Mouse (Mus musculus) left cerebral cortex, postnatal 4 days (tissue): ENCODE data around the gene Pkhd1. TPM values are rescaled to one million over a fixed set of nuclear protein-coding genes. Genes with fewer than 3 reads are reported as not detected.
"Not testable (repeated sequence)": the region's sequence is repeated elsewhere in the genome, so short reads cannot be mapped to it uniquely, and the experiment has no call there.

Source experiments
- DNase-seq: peaks from one replicate; pipeline ENCODE4 v3.0.0-alpha.2; 2022
- intact Hi-C: fragments of 180-260 bp; cut with DNase I; formaldehyde crosslinking; loops from one replicate; pipeline ENCODE4 v1.15.1; 2025
- total RNA-seq, 2 experiments: library from RNA; stranded (reverse); gene quantifications; 2 replicates each; pipeline ENCODE4 v1.2.3; 2021

Gene Pkhd1
- total RNA-seq, 2 experiments from 2014 or later: 0.16 TPM; not detected in 1

DNA sequence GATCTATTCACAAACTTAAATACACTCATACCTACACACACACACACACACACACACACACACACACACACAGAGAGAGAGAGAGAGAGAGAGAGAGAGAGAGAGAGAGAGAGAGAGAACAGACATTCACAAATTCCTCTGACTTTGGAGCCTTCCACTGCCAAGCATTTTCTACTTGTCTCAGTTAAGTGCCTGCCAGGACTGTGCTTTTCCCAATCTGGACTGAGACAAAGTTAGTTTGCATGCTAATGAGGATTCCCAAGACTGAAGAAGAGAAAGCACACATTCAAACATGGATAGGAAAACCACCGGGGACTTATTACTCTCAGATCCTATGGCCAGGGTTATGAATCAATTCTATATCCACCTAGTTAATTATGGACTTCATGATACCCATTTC lies 118.9 kb downstream of the Pkhd1 start:
- DNase-seq: no peak
- intact Hi-C loops: no loop called here

GRCm38 (mm10) chr1:20486087-20486486 lies 131.8 kb downstream of the Pkhd1 start:
- intact Hi-C loops: no loop called here
- no peak for DNase-seq

DNA sequence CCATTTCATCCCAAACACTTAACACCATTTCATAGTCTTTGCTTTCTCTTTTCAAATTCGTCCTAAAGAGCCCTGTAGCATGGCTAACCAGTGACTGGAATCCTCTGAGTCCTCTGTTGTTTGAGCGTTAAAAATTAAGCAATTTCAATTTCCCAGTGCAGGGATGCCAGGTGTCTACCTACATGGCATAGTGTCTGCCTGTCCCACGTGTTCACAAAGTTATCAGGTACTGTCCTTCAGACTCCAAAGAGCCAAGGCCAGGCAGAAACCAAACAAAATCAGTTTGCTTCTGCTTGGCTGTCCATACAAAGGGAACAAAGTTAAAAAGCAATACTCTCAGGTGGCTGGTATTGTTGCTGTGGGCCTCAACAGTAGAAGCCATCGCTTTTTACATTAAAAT lies 136.0 kb downstream of the Pkhd1 start:
- DNase-seq: no peak
- intact Hi-C loops: no loop called here

- no peak for DNase-seq
- intact Hi-C loops: no loop called here
These were observed 139.2 kb downstream of the Pkhd1 start for GRCm38 (mm10) chr1:20478695-20479094.

GRCm38 (mm10) chr1:20478266-20478659 lies 139.6 kb downstream of the Pkhd1 start:
- intact Hi-C loops: no loop called here
- DNase-seq: no peak

- DNase-seq: peak; percentile 37
- intact Hi-C loops: no loop called here
These were observed 140.2 kb downstream of the Pkhd1 start for GRCm38 (mm10) chr1:20477561-20478265.

GRCm38 (mm10) chr1:20470770-20471169 lies 147.1 kb downstream of the Pkhd1 start:
- DNase-seq: no peak
- intact Hi-C loops: no loop called here

- intact Hi-C loops: no loop called here
- no peak for DNase-seq
These were observed 147.5 kb downstream of the Pkhd1 start for GRCm38 (mm10) chr1:20470317-20470716.

DNA sequence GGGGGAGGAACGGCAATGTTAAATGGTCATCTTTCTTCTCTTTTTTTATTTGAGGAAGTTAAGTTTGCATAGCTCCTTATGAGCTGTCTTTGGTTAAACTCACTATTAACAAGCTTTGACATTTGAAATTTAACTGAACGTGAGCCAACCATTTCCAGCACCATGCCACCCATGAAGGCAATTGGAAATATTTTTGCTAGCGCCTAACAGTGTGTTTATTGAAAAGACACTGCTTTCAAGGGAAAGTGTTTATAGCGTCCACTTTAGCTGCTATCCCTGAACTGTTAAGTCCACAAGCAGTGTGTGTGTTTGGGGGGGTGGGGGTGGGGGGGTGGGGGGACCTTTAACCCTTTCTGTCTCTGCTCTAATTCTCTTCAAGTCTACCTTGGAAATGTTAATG lies 151.4 kb downstream of the Pkhd1 start:
- intact Hi-C loops: no loop called here
- DNase-seq: no peak

- intact Hi-C loops: loop anchor here (10.0 kb wide), 1 partner anchor 1250 kb away; the partner anchor contains the start of gene Tfap2b
- no peak for DNase-seq
These were observed 163.2 kb downstream of the Pkhd1 start for GRCm38 (mm10) chr1:20454621-20455020.

DNA sequence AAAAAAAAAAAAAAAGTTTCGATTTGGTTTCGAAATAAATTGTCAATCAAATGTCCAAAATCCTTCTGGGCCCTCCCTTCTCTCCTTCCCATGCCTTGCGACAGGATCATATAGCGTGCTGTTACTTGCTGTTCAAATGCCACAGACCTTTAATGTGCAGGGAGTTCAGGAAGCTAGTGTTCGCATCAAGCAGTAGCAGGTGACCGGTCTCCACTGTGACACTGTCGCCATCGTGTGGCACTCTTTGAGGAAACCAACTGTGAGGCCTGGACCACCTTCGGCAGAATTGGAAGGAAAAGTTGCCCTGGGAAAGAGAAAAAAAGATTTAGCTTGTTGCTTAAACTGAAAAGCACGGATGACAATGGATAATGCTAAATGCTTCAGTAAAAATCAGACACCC lies 167.8 kb downstream of the Pkhd1 start:
- intact Hi-C loops: loop anchor here (10.0 kb wide), 1 partner anchor 1245 kb away; the partner anchor contains the start of gene Tfap2b
- peak; percentile 64 for DNase-seq

DNA sequence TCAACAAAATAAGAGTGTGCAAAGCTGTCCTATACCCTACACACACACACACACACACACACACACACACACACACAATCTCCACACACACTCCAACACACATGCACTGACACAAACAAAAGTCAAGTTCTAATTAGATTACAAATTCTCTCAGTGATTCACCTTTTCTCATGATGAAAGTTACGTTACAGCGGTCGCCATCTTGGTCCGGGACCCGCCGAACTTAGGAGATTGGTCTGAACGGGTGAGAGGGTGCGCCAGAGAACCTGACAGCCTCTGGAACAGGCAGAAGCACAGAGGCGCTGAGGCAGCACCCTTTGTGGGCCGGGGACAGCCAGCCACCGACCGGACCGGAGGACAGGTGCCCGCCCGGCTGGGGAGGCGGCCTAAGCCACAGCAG lies 185.8 kb downstream of the Pkhd1 start:
- DNase-seq, intact Hi-C loops: not testable (repeated sequence)

GRCm38 (mm10) chr1:20429056-20429394 lies 188.8 kb downstream of the Pkhd1 start:
- intact Hi-C loops: no loop called here
- no peak for DNase-seq

DNA sequence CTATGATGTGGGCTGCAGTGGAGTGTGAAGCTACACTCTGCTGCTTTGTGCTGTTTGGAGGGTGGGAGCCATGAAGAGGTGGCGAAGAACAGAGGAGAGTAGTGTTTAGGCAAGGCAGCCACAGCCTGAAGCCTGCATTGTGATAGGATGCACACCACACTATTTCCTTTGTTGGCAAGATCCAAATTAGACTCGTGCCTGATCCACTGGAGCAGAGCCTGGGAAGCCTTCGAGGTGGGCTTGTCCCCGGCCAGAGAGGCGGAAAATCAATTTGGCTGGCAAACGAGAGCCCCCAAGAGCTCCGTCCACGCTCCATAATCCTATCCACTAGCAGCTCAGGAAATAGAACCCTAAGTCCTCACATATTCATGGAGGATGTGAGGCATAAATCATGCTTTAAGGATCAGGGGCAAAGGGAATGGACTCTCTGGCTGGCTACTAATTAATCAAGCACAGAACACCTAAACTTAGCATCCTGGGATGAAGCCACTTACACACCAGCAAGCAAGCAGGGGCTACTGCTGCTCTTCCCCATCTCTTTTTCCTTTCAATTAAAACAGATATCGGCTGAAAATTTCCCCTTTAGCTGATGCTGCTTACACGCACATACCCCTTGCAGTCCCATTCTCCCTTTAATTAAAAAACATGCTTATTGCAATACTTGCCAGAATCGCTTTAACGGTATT lies 189.4 kb downstream of the Pkhd1 start:
- peak; percentile 60 for DNase-seq
- intact Hi-C loops: no loop called here

- DNase-seq: peak; percentile 42
- intact Hi-C loops: no loop called here
These were observed 208.4 kb downstream of the Pkhd1 start for GRCm38 (mm10) chr1:20409411-20409967.

- intact Hi-C loops: no loop called here
- no peak for DNase-seq
These were observed 219.5 kb downstream of the Pkhd1 start for GRCm38 (mm10) chr1:20398319-20398718.

- DNase-seq: no peak
- intact Hi-C loops: no loop called here
These were observed 253.4 kb downstream of the Pkhd1 start for GRCm38 (mm10) chr1:20364437-20364836.

- intact Hi-C loops: no loop called here
- peak; percentile 1 for DNase-seq
These were observed 273.2 kb downstream of the Pkhd1 start for GRCm38 (mm10) chr1:20344651-20345050.

DNA sequence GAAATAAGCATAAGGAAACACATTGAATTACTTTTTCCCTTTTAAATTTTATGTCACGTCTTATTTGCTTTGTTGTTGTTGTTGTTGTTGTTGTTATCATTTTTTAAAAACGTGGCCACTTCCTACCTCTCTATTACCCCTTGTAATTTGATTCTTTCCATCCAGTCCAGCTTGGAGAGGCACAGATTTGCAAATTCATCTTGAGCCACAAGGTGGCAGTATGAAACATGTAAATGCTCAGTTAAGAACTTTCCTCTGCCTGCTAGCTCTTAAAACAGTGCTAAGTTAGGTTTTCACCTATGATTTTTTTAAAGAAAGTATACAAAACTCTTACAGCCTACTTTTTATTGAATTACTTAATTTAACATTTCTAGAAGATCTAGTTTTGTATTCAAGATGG lies 306.4 kb downstream of the Pkhd1 start:
- DNase-seq: peak; percentile 56

DNA sequence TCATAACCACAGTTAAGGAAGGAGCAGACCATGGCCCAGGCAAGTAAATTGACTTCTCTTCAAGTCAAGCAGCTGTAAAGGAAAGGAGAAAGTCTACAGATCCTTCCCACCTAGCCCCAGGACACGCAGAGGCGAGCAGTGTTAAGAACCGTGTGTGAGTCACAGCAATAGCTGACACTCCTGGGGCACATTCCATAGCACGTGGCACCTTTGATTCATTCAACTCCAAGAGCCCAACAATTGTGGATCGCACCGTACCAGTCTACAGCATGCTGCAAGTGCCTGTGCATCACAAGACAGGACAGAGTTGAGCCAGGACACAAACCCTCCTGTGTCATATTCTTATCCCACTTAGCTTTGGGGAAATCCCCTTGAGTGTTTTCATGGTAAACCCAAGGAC lies 306.9 kb downstream of the Pkhd1 start:
- intact Hi-C loops: loop anchor here (5.0 kb wide), 2 partner anchors 136 to 201 kb away; no protein-coding TSS in a partner anchor
- DNase-seq: no peak

More for the DNA sequence above, 306.4 kb downstream of the Pkhd1 start:
- intact Hi-C loops: loop anchor here (5.0 kb wide), 2 partner anchors 136 to 201 kb away; no protein-coding TSS in a partner anchor

DNA sequence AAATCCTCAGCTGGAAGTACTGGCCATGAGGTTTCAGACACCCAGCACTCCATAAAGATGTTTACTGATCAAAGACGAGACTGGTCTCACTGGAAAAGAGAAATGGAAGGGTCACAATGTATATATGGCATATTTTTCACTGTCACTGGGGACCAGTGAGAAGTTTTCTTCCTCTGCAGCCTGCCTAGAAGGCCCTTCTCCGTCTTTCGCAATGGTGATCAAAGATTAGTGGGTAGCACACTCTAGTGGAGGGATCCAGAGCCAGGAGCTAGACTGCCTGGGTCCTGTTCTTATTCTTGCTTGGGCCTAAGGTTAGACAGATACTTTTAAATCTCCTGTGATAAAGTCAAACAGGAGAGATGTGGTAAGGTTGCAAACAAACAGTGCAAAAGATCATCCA lies 311.7 kb downstream of the Pkhd1 start:
- intact Hi-C loops: loop anchor here (5.0 to 10.0 kb wide), 2 partner anchors 1071 to 1099 kb away; partner anchors contain the start of gene Tfap2b

More for the DNA sequence above, 311.7 kb downstream of the Pkhd1 start:
- DNase-seq: peak; percentile 13
